Mouse (Mus musculus): ENCODE measurements at regions not wholly inside any gene's neighbourhood (a gene's known extent, or its start where the extent isn't known, plus 50 kb on each side); places are given as distances from the start of the nearest gene placed in this dataset.
A peak's percentile ranks its signal among the peaks of the same experiment; 100 is the strongest.

GRCm38 (mm10) chr16:5527936-5528335, 272.2 kb upstream of the Eef2kmt start:
- Histone ChIP-seq H3K4me1 (replicated peaks; ENCODE audit: control insufficient read depth, insufficient read depth, low read length) (no peaks in the 10 kb centered on the region), H3K27me3 (ENCODE audit: control insufficient read depth, insufficient read depth, low read length) (no peaks in the 10 kb centered on the region), H3K4me2 (replicated peaks; ENCODE audit: low read depth, low read length) (no peak overlapping the region), H3K4me3 (ENCODE audit: low read depth, low read length) (no peak overlapping the region), H3K27ac (ENCODE audit: low read depth, low read length) (no peak overlapping the region), H3K36me3 (ENCODE audit: control insufficient read depth, insufficient read depth, low read length) (no peaks in the 10 kb centered on the region), H3K9me3 (ENCODE audit: control insufficient read depth, low read length) (no peaks in the 10 kb centered on the region), H3K9ac (ENCODE audit: low read depth, low read length) (no peak overlapping the region)
- ATAC-seq (ENCODE audit: low FRiP score) (no peak), DNase-seq (ENCODE audit: low spot score) (no peak)
- 76% methylated on average over 4 of the region's 4 CpGs for WGBS

GRCm38 (mm10) chr16:5524375-5524774, 268.6 kb upstream of the Eef2kmt start:
- peak overlapping the region; percentile 65 for H3K27ac ChIP-seq (ENCODE audit: low read depth, low read length)
- H3K4me2 ChIP-seq (replicated peaks; ENCODE audit: low read depth, low read length), result no peak overlapping the region
- no peaks in the 10 kb centered on the region for H3K27me3 ChIP-seq (ENCODE audit: control insufficient read depth, insufficient read depth, low read length)
- no peak for ATAC-seq (ENCODE audit: low FRiP score)
- H3K4me3 ChIP-seq (ENCODE audit: low read depth, low read length), result no peak overlapping the region
- H3K9me3 ChIP-seq (ENCODE audit: control insufficient read depth, low read length), result no peaks in the 10 kb centered on the region
- H3K4me1 ChIP-seq (replicated peaks; ENCODE audit: control insufficient read depth, insufficient read depth, low read length), result no peaks in the 10 kb centered on the region
- H3K36me3 ChIP-seq (ENCODE audit: control insufficient read depth, insufficient read depth, low read length), result no peaks in the 10 kb centered on the region
- 80% methylated on average over 5 of the region's 5 CpGs for WGBS
- no peak for DNase-seq (ENCODE audit: low spot score)
- H3K9ac ChIP-seq (ENCODE audit: low read depth, low read length), result no peak overlapping the region

- Histone ChIP-seq H3K9ac (ENCODE audit: low read depth, low read length) (no peak overlapping the region), H3K27ac (ENCODE audit: low read depth, low read length) (peak overlapping the region; percentile 65)
- ATAC-seq (ENCODE audit: low FRiP score), result peak; percentile 69; the same call in 1 of the 2 replicates
Observed at GRCm38 (mm10) chr16:5523402-5524021, 267.7 kb upstream of the Eef2kmt start.

GRCm38 (mm10) chr16:5517746-5518145, 262.0 kb upstream of the Eef2kmt start:
- Histone ChIP-seq H3K27me3 (ENCODE audit: control insufficient read depth, insufficient read depth, low read length) (no peaks in the 10 kb centered on the region), H3K4me1 (replicated peaks; ENCODE audit: control insufficient read depth, insufficient read depth, low read length) (no peaks in the 10 kb centered on the region), H3K9ac (ENCODE audit: low read depth, low read length) (no peak overlapping the region), H3K4me2 (replicated peaks; ENCODE audit: low read depth, low read length) (no peak overlapping the region), H3K9me3 (ENCODE audit: control insufficient read depth, low read length) (no peaks in the 10 kb centered on the region), H3K36me3 (ENCODE audit: control insufficient read depth, insufficient read depth, low read length) (no peaks in the 10 kb centered on the region), H3K4me3 (ENCODE audit: low read depth, low read length) (no peak overlapping the region), H3K27ac (ENCODE audit: low read depth, low read length) (no peak overlapping the region)
- ATAC-seq (ENCODE audit: low FRiP score), result no peak
- WGBS, result 69% methylated on average over 5 of the region's 5 CpGs
- DNase-seq (ENCODE audit: low spot score), result no peak

More at GRCm38 (mm10) chr16:5523402-5524021, 267.7 kb upstream of the Eef2kmt start:
- Histone ChIP-seq H3K4me2 (replicated peaks; ENCODE audit: low read depth, low read length) (no peak overlapping the region), H3K36me3 (ENCODE audit: control insufficient read depth, insufficient read depth, low read length) (no peaks in the 10 kb centered on the region), H3K4me1 (replicated peaks; ENCODE audit: control insufficient read depth, insufficient read depth, low read length) (no peaks in the 10 kb centered on the region), H3K9me3 (ENCODE audit: control insufficient read depth, low read length) (no peaks in the 10 kb centered on the region), H3K27me3 (ENCODE audit: control insufficient read depth, insufficient read depth, low read length) (no peaks in the 10 kb centered on the region), H3K4me3 (ENCODE audit: low read depth, low read length) (no peak overlapping the region)
- WGBS, result 64% methylated on average over 7 of the region's 7 CpGs
- DNase-seq (ENCODE audit: low spot score), result no peak

- H3K27me3 ChIP-seq (ENCODE audit: control insufficient read depth, insufficient read depth, low read length), result no peaks in the 10 kb centered on the region
- ATAC-seq (ENCODE audit: low FRiP score) (no peak), DNase-seq (ENCODE audit: low spot score) (no peak)
- H3K9me3 ChIP-seq (ENCODE audit: control insufficient read depth, low read length), result no peaks in the 10 kb centered on the region
- H3K9ac ChIP-seq (ENCODE audit: low read depth, low read length), result no peak overlapping the region
- H3K27ac ChIP-seq (ENCODE audit: low read depth, low read length), result no peak overlapping the region
- H3K4me3 ChIP-seq (ENCODE audit: low read depth, low read length), result no peak overlapping the region
- no peaks in the 10 kb centered on the region for H3K36me3 ChIP-seq (ENCODE audit: control insufficient read depth, insufficient read depth, low read length)
- H3K4me1 ChIP-seq (replicated peaks; ENCODE audit: control insufficient read depth, insufficient read depth, low read length), result no peaks in the 10 kb centered on the region
- 72% methylated on average over 5 of the region's 5 CpGs for WGBS
- no peak overlapping the region for H3K4me2 ChIP-seq (replicated peaks; ENCODE audit: low read depth, low read length)
Observed at GRCm38 (mm10) chr16:5515867-5516266, 260.1 kb upstream of the Eef2kmt start.

DNA sequence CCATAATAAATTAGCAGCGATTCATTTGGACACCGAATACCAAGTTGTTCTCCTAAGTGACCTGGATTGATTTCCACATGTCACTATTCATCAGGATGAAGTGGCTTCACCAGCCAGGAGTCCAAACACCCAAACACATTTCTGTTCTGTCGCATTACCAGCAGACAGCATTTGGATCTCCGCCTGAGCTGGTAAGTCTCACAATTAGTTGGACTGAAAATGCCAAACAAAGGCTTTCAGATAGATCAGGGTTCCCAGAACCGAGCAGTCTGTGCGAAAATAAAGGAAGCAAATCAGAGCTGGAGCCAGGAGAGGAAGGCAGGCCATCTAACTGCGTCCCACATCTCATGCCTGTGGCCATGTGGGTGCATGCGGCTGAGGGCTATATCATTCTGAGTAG, 251.5 kb upstream of the Eef2kmt start:
- WGBS, result 84% methylated on average over 8 of the region's 8 CpGs
- Histone ChIP-seq H3K27ac (ENCODE audit: low read depth, low read length) (no peak overlapping the region), H3K9me3 (ENCODE audit: control insufficient read depth, low read length) (no peaks in the 10 kb centered on the region), H3K4me2 (replicated peaks; ENCODE audit: low read depth, low read length) (no peak overlapping the region), H3K27me3 (ENCODE audit: control insufficient read depth, insufficient read depth, low read length) (no peaks in the 10 kb centered on the region), H3K4me1 (replicated peaks; ENCODE audit: control insufficient read depth, insufficient read depth, low read length) (no peaks in the 10 kb centered on the region), H3K4me3 (ENCODE audit: low read depth, low read length) (no peak overlapping the region), H3K9ac (ENCODE audit: low read depth, low read length) (no peak overlapping the region), H3K36me3 (ENCODE audit: control insufficient read depth, insufficient read depth, low read length) (no peaks in the 10 kb centered on the region)
- DNase-seq (ENCODE audit: low spot score) (no peak), ATAC-seq (ENCODE audit: low FRiP score) (no peak)

GRCm38 (mm10) chr16:5501961-5502360, 246.2 kb upstream of the Eef2kmt start:
- Histone ChIP-seq H3K4me2 (replicated peaks; ENCODE audit: low read depth, low read length) (no peak overlapping the region), H3K36me3 (ENCODE audit: control insufficient read depth, insufficient read depth, low read length) (no peaks in the 10 kb centered on the region), H3K27ac (ENCODE audit: low read depth, low read length) (no peak overlapping the region), H3K9ac (ENCODE audit: low read depth, low read length) (no peak overlapping the region), H3K4me1 (replicated peaks; ENCODE audit: control insufficient read depth, insufficient read depth, low read length) (no peaks in the 10 kb centered on the region), H3K27me3 (ENCODE audit: control insufficient read depth, insufficient read depth, low read length) (no peaks in the 10 kb centered on the region), H3K9me3 (ENCODE audit: control insufficient read depth, low read length) (no peaks in the 10 kb centered on the region), H3K4me3 (ENCODE audit: low read depth, low read length) (no peak overlapping the region)
- DNase-seq (ENCODE audit: low spot score) (no peak), ATAC-seq (ENCODE audit: low FRiP score) (no peak)
- WGBS, result 90% methylated on average over 7 of the region's 7 CpGs

GRCm38 (mm10) chr16:5496051-5496685, 240.4 kb upstream of the Eef2kmt start:
- no peak overlapping the region for H3K9ac ChIP-seq (ENCODE audit: low read depth, low read length)
- DNase-seq (ENCODE audit: low spot score), result peak; percentile 36

GRCm38 (mm10) chr16:5493352-5493751, 237.6 kb upstream of the Eef2kmt start:
- Histone ChIP-seq H3K9me3 (ENCODE audit: control insufficient read depth, low read length) (no peaks in the 10 kb centered on the region), H3K4me1 (replicated peaks; ENCODE audit: control insufficient read depth, insufficient read depth, low read length) (0 out of 2 replicates have a peak, but pooled peaks cover 3% of the 10 kb centered on the region), H3K27me3 (ENCODE audit: control insufficient read depth, insufficient read depth, low read length) (no peaks in the 10 kb centered on the region), H3K4me2 (replicated peaks; ENCODE audit: low read depth, low read length) (no peak overlapping the region), H3K36me3 (ENCODE audit: control insufficient read depth, insufficient read depth, low read length) (no peaks in the 10 kb centered on the region), H3K4me3 (ENCODE audit: low read depth, low read length) (no peak overlapping the region), H3K27ac (ENCODE audit: low read depth, low read length) (no peak overlapping the region), H3K9ac (ENCODE audit: low read depth, low read length) (no peak overlapping the region)
- DNase-seq (ENCODE audit: low spot score) (no peak), ATAC-seq (ENCODE audit: low FRiP score) (no peak)
- 37% methylated on average over 6 of the region's 6 CpGs for WGBS

More at GRCm38 (mm10) chr16:5496051-5496685, 240.4 kb upstream of the Eef2kmt start:
- no peaks in the 10 kb centered on the region for H3K27me3 ChIP-seq (ENCODE audit: control insufficient read depth, insufficient read depth, low read length)
- WGBS, result 25% methylated on average over 2 of the region's 2 CpGs
- H3K4me3 ChIP-seq (ENCODE audit: low read depth, low read length), result no peak overlapping the region
- no peaks in the 10 kb centered on the region for H3K36me3 ChIP-seq (ENCODE audit: control insufficient read depth, insufficient read depth, low read length)
- 0 out of 2 replicates have a peak, but pooled peaks cover 3% of the 10 kb centered on the region for H3K4me1 ChIP-seq (replicated peaks; ENCODE audit: control insufficient read depth, insufficient read depth, low read length)
- ATAC-seq (ENCODE audit: low FRiP score), result peak; percentile 88
- no peak overlapping the region for H3K4me2 ChIP-seq (replicated peaks; ENCODE audit: low read depth, low read length)
- no peaks in the 10 kb centered on the region for H3K9me3 ChIP-seq (ENCODE audit: control insufficient read depth, low read length)
- no peak overlapping the region for H3K27ac ChIP-seq (ENCODE audit: low read depth, low read length)

All from hindbrain, embryonic 11.5 days (tissue).